Mouse (Mus musculus): ENCODE measurements around the gene Adamtsl1.

DNA sequence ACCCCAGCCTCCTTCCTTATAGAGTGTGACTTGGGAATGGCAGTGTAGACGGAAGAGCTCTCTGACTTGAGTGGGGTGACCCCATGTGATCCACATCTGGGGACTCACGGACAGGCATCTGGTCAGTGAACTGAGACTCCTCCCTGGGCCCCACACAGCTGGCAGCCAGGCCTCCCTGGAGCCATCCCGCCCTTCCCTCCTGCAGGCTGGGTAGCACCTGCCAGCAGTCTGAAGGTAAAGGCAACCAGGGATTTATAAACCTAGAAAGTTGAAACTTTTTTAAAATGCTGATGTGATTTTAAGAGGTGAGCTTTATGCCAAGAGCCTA, 893.2 kb downstream of the Adamtsl1 start:
- TF ChIP-seq POLR2A (IDR thresholded peaks at IDR 0.05; ENCODE audit: low read depth, low read length), result no peak
- TF ChIP-seq CTCF (IDR thresholded peaks at IDR 0.05; ENCODE audit: extremely low read depth, insufficient read depth, insufficient read length, insufficient replicate concordance), result no peak

All from spleen, adult 2 months (tissue).